Mouse (Mus musculus): ENCODE results near the gene Slc17a9.

Slc17a9 gene

DNA sequence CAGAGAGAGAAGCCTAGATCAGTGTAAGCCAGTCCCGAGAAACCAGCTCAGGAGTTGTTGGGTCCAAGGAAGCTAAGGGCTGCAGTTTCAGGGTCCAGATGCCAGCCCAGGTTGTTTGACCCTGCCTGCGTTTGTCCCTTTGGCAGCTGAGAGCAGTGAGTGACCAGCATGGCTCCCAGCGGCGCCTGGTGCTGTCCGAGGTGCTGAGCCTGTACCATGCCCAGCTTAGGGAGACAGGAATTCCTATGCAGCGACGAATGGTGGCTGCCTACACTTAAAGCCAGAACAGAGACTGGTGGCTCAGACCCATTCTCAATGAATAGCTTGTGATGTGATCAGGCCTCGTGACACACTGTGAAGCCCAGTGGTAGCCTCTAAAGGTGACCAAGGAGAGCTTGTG, 30.8 kb downstream of the Slc17a9 start:
- no peak for DNase-seq

DNA sequence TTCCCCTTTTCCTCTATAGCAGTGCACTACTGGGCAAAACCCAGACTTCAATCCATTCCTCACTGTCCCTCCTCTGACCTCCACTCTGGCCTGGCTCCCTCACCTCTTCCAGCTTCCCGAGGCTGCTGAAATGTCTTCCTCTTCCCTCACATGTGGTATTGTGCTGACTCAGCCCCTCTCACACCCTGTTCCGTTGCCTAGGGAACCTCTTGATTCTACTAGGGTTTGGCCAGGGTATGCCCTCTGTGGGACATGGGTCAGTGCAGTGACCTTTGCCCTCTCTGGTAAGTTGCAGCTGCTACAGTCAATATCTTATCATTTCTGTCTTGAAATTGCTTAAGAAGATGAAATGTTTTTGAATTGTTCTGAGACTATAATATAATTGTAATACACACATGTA, 31.7 kb downstream of the Slc17a9 start:
- DNase-seq: no peak

- no peak for DNase-seq
Observed at GRCm38 (mm10) chr2:180758513-180759263, 33.6 kb downstream of the Slc17a9 start.

GRCm38 (mm10) chr2:180764986-180765385, 39.9 kb downstream of the Slc17a9 start:
- DNase-seq: no peak

- DNase-seq: no peak
Observed at GRCm38 (mm10) chr2:180765713-180766112, 40.6 kb downstream of the Slc17a9 start.

GRCm38 (mm10) chr2:180775223-180775622, 50.2 kb downstream of the Slc17a9 start:
- no peak for DNase-seq

DNA sequence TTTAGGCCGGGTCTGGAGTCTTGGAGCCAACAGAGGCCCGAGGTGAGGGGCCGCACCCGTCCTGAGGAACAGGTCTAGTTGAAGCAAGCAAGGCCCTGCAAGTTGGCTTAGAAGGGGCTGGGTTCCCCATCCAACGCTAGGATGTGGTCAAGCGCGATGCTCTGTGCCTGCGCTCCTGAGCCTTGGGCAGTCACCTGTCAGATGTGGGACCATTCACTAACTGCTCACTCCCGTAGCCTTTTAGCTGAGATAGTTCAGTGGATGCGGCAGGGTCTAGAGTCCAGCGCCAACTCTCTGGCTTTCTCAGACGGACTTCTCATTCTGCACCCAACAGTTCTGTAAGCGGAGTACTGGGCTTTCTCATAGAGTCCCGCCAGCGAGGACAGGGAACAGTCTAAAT, 50.6 kb downstream of the Slc17a9 start:
- DNase-seq: no peak

DNA sequence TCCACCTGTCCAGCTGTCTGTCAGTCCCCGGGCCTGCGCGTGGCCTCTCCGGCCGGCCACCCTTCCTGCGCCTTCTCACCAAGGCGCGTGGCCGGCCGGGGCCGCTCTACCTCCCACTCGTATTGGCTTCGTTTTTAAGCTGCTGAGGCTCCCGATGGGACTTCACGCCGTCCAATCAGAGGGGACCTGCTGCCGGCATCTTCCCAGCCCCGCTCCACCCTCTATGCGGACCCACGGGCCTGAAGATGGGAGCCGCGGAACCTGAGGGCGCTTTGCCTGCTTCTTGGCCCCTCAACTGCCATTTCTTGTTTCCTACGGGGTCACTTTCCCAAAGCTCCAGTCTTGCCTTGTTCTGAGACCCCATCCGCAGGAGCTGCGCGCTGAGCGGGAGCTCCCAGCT, 51.7 kb downstream of the Slc17a9 start, which contains the start of gene Bhlhe23:
TSS of gene Bhlhe23 (minus strand) at position 108 of the 400 bp plus-strand sequence.
- DNase-seq: no peak

- peak; percentile 61 for DNase-seq
Observed at GRCm38 (mm10) chr2:180779226-180780104, 54.4 kb downstream of the Slc17a9 start.

DNA sequence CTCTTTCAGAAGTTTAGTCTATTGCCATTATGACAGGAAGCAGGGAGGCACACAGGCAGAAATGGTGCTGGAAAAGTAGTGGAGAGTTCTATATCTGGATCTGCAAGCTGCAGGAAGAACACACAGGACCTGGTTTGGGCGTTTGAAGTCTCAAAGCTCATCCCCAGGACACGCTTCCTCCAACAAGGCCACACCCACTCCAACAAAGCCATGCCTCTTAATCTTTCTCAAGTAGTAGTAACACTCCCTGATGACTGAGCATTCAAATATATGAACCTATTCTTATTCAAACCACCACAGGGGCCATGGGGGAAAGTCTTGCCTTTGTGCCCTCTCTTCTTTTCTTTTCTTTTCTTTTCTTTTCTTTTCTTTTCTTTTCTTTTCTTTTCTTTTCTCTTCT, 55.2 kb downstream of the Slc17a9 start:
- no peak for DNase-seq

DNA sequence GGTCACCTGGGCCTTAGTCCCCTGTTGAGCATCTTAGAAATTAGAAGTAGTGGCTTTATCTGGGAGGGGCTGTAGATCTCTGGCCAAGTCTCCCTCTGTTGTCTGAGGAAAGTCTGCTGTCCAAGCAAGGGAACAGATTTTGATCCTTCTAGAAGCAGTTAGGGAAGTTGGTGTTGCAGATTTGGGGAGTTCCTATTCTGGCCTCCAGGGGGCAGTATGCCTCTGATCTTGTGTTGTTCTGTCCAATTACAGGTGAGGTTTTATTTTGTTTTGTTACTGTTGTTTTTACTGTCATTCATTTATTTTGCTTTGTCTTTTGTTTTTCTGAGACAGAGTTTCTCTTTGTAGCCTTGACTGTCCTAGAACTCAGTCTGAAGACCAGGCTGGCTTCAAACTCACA, 61.7 kb downstream of the Slc17a9 start:
- DNase-seq: peak; percentile 80

DNA sequence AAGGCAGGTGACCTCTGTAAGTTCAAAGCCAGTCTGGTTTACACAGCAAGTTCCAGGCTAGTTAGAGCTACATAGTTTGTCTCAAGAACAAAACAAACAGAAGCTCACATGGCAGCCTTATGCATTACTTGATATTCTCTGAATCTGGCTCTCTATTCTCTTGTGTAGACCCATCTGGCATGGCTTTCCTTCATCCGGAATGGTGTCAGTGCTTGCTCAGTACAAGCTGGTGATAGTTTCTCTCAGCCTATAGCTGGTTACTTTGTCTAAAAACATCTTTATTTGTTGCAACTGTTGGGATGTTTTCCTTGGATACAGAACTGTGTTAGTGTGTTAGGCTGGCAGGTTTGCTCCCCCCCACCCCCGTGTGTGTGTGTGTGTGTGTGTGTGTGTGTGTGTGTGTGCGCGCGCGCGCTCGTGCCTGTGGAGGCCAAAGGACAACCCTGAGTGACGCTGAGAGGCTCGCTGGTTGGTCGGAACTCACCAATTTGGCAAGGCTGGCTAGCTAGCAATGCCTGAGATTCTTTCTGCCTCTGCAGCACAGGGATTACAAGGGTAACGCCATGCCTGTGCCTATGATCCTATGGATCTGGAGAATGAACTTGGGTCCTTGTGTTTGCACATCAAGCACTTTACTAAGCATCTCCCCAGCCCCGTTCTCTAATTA, 62.6 kb downstream of the Slc17a9 start:
- DNase-seq: no peak

DNA sequence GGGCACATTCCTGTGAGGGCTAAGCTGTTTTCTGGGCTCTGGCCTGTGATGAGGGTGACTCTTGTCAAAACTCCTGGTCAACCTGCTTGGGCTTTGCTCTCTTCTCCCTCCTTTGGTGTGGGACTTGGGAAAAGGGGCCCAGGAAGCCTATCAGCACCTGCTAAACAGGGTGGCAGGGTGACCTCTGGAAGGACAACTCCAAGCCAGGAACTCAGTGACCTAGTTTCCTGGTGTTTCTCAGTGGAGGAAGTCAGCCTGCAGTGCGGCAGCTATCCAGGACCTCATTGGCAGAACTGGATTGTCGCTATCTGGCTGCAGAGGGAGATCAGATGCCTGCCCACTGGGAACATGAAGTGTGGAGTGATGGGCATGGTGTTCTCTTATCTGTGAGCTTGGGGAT, 63.3 kb downstream of the Slc17a9 start:
- DNase-seq: peak; percentile 76

GRCm38 (mm10) chr2:180788843-180789242, 63.8 kb downstream of the Slc17a9 start:
- DNase-seq: peak; percentile 78

DNA sequence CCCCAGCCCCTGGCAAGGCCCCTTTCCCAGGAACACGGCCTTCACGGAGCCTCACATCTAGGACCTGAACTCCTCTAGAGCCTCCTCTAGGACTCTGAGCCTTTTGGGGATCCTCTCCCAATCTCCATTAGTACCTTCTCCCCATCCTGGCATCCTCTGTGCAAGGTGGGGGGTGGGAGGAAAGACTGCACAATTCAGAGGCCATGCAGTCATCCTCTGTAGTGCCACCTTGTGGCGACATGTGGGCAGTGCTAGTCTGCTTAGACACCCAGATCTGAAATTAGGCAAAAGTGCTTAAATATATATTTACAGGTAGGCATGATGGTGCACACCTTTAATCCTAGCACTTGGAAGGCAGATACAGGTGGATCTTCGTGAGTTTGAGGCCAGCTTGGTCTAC, 66.6 kb downstream of the Slc17a9 start:
- DNase-seq: peak; percentile 77
